Mouse (Mus musculus) fibroblast of lung, adult 2 months (primary cell): ENCODE results near the gene Surf2.
"Not testable (repeated sequence)": the region's sequence is repeated elsewhere in the genome, so short reads cannot be mapped to it uniquely, and the experiment has no call there.

Source experiments
- DNase-seq: peaks from one replicate; pipeline ENCODE4 v3.0.0-alpha.2; 2011; ENCODE audit warnings: low read depth

The Surf2 gene

GRCm38 (mm10) chr2:26915927-26916728 is at the start of gene Surf2, which contains the start of gene Surf1:
Gene Surf2, plus strand, starts transcription at chr2:26916367.
Gene Surf1, minus strand, starts transcription at chr2:26916530.
- DNase-seq, result peak; percentile 40

- no peak for DNase-seq
These were observed 45.5 kb upstream of the Surf2 start for GRCm38 (mm10) chr2:26870666-26871065.

GRCm38 (mm10) chr2:26878571-26878970 is 37.6 kb upstream of the Surf2 start:
- no peak for DNase-seq

GRCm38 (mm10) chr2:26885541-26885940 is 30.6 kb upstream of the Surf2 start:
- not testable (repeated sequence) for DNase-seq

GRCm38 (mm10) chr2:26886170-26886569 is 30.0 kb upstream of the Surf2 start:
- not testable (repeated sequence) for DNase-seq

- no peak for DNase-seq
These were observed 20.3 kb upstream of the Surf2 start for GRCm38 (mm10) chr2:26895898-26896297.

GRCm38 (mm10) chr2:26900731-26901130 is 15.4 kb upstream of the Surf2 start:
- no peak for DNase-seq

- DNase-seq, result no peak
These were observed 14.2 kb upstream of the Surf2 start for GRCm38 (mm10) chr2:26901834-26902400.

GRCm38 (mm10) chr2:26902467-26903220 is 13.5 kb upstream of the Surf2 start, which contains the start of gene Surf6:
Gene Surf6, minus strand, starts transcription at chr2:26902879.
- DNase-seq, result peak; percentile 89

GRCm38 (mm10) chr2:26903311-26903710 is 12.9 kb upstream of the Surf2 start:
- no peak for DNase-seq

- DNase-seq, result no peak
These were observed 10.2 kb upstream of the Surf2 start for GRCm38 (mm10) chr2:26905936-26906335.

- no peak for DNase-seq
These were observed 9.7 kb upstream of the Surf2 start for GRCm38 (mm10) chr2:26906431-26906830.

GRCm38 (mm10) chr2:26907109-26907508 is 9.1 kb upstream of the Surf2 start:
- no peak for DNase-seq

- DNase-seq, result no peak
These were observed 7.3 kb upstream of the Surf2 start for GRCm38 (mm10) chr2:26908710-26909386.

GRCm38 (mm10) chr2:26909387-26909784 is 6.8 kb upstream of the Surf2 start:
- no peak for DNase-seq

GRCm38 (mm10) chr2:26910124-26910993 is 5.8 kb upstream of the Surf2 start, which contains the start of the genes Med22 and Rpl7a:
Gene Med22, minus strand, starts transcription at chr2:26910677.
Gene Rpl7a, plus strand, starts transcription at chr2:26910764.
- DNase-seq, result peak; percentile 95

- DNase-seq, result no peak
These were observed 5.0 kb upstream of the Surf2 start for GRCm38 (mm10) chr2:26910994-26911765.

GRCm38 (mm10) chr2:26912253-26912770 is 3.9 kb upstream of the Surf2 start:
- DNase-seq, result no peak

- DNase-seq, result no peak
These were observed 2.6 kb upstream of the Surf2 start for GRCm38 (mm10) chr2:26913416-26914147.
